Mouse (Mus musculus): ENCODE measurements around the gene Fmod. TPM values are rescaled to one million over a fixed set of nuclear protein-coding genes. Genes with fewer than 3 reads are reported as not detected.
A peak's percentile ranks its signal among the peaks of the same experiment; 100 is the strongest.

Fmod gene
- polyA plus RNA-seq, 1 experiment from 2014 or later, result 44.2 TPM

DNA sequence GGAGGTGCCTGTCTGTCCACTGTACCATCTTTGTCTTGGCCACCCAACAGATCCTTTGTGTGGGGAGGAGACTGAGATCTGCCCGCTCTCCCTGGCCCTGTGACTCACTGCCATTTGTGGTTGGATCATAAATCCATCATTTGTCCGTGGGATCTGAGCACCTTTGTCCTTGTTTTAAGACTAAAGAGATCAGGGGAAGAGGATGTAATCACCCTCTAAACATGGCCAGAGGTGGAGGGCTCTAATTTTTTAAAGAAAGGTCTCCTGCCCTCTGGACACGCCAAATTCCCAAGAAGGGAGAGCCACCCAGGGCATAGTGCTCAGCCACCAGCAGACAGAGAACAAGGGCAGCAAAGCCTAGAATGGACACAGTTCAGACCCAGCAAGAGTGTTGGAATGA is 54.8 kb downstream of the Fmod start:
- Histone ChIP-seq H3K4me2 (ENCODE audit: low read depth, low read length) (no peak overlapping the region), H3K9ac (ENCODE audit: low read depth, low read length) (no peak overlapping the region), H3K36me3 (ENCODE audit: control insufficient read depth, insufficient read depth, low read length) (no peaks in the 10 kb centered on the region), H3K27me3 (replicated peaks; ENCODE audit: control insufficient read depth, insufficient read depth, low read length) (no peaks in the 10 kb centered on the region), H3K27ac (replicated peaks; ENCODE audit: low read depth, low read length) (peak overlapping the region; percentile 84; the same call in 1 of the 2 replicates), H3K4me1 (ENCODE audit: control insufficient read depth, insufficient read depth, low read length) (peaks cover 45% of the 10 kb centered on the region), H3K4me3 (ENCODE audit: low read depth, low read length) (no peak overlapping the region), H3K9me3 (ENCODE audit: control insufficient read depth, low read length) (no peaks in the 10 kb centered on the region)
- no peak for DNase-seq (ENCODE audit: low spot score)
- WGBS, result 87% methylated on average over 3 of the region's 3 CpGs
- no peak for ATAC-seq (ENCODE audit: low read depth)

DNA sequence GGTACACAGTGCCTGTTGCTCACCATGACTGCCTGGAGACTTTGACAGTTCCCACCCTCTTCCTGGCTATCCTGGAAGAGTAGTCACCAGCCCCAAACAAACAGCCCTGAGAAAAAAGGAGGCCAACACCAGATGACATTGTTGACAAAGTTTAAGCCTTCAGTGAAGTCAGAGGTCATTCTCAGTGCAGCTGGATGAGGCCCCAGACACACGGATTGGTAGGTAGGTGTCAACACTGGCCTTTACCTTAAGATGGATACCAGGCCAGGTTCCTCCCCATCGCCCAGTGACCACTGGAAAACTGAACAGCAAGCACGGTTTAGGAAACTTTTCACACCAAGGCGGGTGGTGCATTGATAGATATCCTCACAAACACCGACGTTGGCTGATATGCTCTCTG is 55.3 kb downstream of the Fmod start:
- WGBS, result 38% methylated on average over 6 of the region's 6 CpGs
- H3K4me1 ChIP-seq (ENCODE audit: control insufficient read depth, insufficient read depth, low read length), result peaks cover 44% of the 10 kb centered on the region
- H3K4me3 ChIP-seq (ENCODE audit: low read depth, low read length), result peak overlapping the region; percentile 38
- peak overlapping the region; percentile 58 for H3K9ac ChIP-seq (ENCODE audit: low read depth, low read length)
- H3K9me3 ChIP-seq (ENCODE audit: control insufficient read depth, low read length), result no peaks in the 10 kb centered on the region
- no peak for ATAC-seq (ENCODE audit: low read depth)
- H3K27me3 ChIP-seq (replicated peaks; ENCODE audit: control insufficient read depth, insufficient read depth, low read length), result no peaks in the 10 kb centered on the region
- H3K4me2 ChIP-seq (ENCODE audit: low read depth, low read length), result peak overlapping the region; percentile 74
- H3K36me3 ChIP-seq (ENCODE audit: control insufficient read depth, insufficient read depth, low read length), result no peaks in the 10 kb centered on the region
- DNase-seq (ENCODE audit: low spot score), result no peak
- peak overlapping the region; percentile 84 for H3K27ac ChIP-seq (replicated peaks; ENCODE audit: low read depth, low read length)

DNA sequence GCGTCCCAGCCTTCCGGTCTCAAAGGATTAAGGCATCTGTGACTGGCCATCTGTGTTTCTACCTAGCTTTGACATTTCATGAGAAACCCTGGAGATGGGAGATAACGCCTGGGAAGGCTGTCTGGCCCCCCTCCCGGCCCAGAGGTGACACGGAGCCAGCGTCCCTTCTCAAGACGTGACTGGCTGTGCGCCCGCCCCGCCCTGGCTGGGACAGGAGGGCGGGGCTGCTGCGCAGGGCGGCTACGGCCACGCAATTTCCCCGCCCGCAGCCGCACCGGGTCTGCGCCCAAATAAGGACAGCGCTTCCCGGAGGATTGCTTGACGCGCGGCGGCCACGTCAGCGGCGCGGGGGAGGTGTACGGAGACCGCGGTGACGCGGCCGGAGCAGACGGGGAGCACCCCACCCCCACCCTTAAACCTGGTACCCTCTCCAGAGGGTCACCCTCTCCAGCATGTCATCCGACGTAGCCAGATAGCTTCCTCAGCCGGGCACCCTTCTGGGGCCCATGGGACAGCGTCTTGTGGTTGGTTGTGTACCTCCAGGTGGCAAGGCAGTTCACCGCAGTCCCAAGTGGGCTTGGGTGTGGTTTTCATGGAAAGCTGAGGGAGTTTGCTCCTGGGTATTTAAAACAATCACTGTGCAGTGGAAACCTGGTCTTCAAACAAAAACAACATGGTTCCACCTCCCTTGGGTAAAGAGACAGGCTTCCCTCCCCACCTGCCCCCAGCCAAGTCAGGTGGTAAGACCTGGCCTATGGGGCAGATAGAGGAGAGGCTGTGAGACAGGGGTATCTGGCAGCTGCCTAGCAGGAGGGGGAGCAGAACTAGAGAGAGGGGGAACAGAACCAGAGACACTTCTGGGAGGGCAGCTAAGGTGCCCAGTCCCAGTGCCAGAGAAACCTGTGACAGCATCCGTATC is 56.1 kb downstream of the Fmod start:
- Histone ChIP-seq H3K27ac (replicated peaks; ENCODE audit: low read depth, low read length) (peak overlapping the region; percentile 84), H3K9me3 (ENCODE audit: control insufficient read depth, low read length) (no peaks in the 10 kb centered on the region), H3K4me2 (ENCODE audit: low read depth, low read length) (peak overlapping the region; percentile 74), H3K27me3 (replicated peaks; ENCODE audit: control insufficient read depth, insufficient read depth, low read length) (no peaks in the 10 kb centered on the region), H3K9ac (ENCODE audit: low read depth, low read length) (peak overlapping the region; percentile 58), H3K4me3 (ENCODE audit: low read depth, low read length) (peak overlapping the region; percentile 38), H3K4me1 (ENCODE audit: control insufficient read depth, insufficient read depth, low read length) (peaks cover 46% of the 10 kb centered on the region), H3K36me3 (ENCODE audit: control insufficient read depth, insufficient read depth, low read length) (no peaks in the 10 kb centered on the region)
- DNase-seq (ENCODE audit: low spot score), result peak; percentile 96
- 3% methylated on average over 34 of the region's 43 CpGs for WGBS
- ATAC-seq (ENCODE audit: low read depth), result peak; percentile 91

DNA sequence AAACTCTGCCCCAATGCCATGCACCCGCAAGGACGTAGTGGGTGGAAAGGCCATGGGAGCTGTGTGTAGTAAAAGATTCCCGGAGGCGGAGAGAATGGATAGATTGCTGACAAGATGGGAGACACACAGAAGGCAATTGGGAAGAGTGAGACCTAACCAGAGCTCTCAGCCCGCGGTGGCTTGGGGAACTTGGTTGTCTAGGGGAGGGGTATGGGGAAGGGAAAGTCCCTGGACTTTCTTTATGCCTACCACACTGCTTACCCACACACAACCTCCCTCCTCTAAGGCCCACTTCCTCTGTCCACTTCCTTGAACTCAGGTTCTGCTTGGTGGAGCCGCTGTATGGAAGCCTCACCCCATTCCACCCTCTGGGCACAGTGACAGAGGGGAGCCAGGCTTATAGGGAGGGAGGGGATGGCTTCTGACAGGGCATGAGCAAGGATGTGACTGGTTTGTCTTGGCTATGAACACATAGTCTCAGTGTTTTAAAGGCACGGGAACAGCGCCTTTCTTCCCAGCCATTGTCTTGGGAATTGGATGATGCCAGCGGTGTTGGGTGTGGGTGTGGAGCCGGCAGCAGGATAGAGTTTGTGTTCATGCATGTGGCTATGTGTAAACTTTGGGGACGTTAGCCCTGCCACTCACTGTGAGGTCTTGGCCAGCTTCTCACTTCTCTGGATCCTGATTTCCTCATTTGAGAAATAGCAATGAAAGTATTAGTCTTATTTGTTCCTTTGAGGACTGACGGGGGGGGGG is 56.9 kb downstream of the Fmod start:
- peak overlapping the region; percentile 58; the same call in 1 of the 2 replicates for H3K9ac ChIP-seq (ENCODE audit: low read depth, low read length)
- H3K36me3 ChIP-seq (ENCODE audit: control insufficient read depth, insufficient read depth, low read length), result no peaks in the 10 kb centered on the region
- H3K4me2 ChIP-seq (ENCODE audit: low read depth, low read length), result peak overlapping the region; percentile 74
- H3K4me3 ChIP-seq (ENCODE audit: low read depth, low read length), result no peak overlapping the region; the same call in 1 of the 2 replicates
- peak overlapping the region; percentile 84 for H3K27ac ChIP-seq (replicated peaks; ENCODE audit: low read depth, low read length)
- 59% methylated on average over 13 of the region's 13 CpGs for WGBS
- no peaks in the 10 kb centered on the region for H3K9me3 ChIP-seq (ENCODE audit: control insufficient read depth, low read length)
- DNase-seq (ENCODE audit: low spot score) (no peak), ATAC-seq (ENCODE audit: low read depth) (no peak)
- H3K27me3 ChIP-seq (replicated peaks; ENCODE audit: control insufficient read depth, insufficient read depth, low read length), result no peaks in the 10 kb centered on the region
- H3K4me1 ChIP-seq (ENCODE audit: control insufficient read depth, insufficient read depth, low read length), result peaks cover 54% of the 10 kb centered on the region

- ATAC-seq (ENCODE audit: low read depth), result no peak
- 64% methylated on average over 6 of the region's 7 CpGs for WGBS
Observed at GRCm38 (mm10) chr1:134095033-134095612, 58.1 kb downstream of the Fmod start.

GRCm38 (mm10) chr1:134095721-134096120 is 58.7 kb downstream of the Fmod start:
- 73% methylated on average over 4 of the region's 4 CpGs for WGBS
- no peaks in the 10 kb centered on the region for H3K27me3 ChIP-seq (replicated peaks; ENCODE audit: control insufficient read depth, insufficient read depth, low read length)
- peak overlapping the region; percentile 82; the same call in 1 of the 2 replicates for H3K27ac ChIP-seq (replicated peaks; ENCODE audit: low read depth, low read length)
- DNase-seq (ENCODE audit: low spot score) (no peak), ATAC-seq (ENCODE audit: low read depth) (no peak)
- H3K36me3 ChIP-seq (ENCODE audit: control insufficient read depth, insufficient read depth, low read length), result no peaks in the 10 kb centered on the region
- H3K9me3 ChIP-seq (ENCODE audit: control insufficient read depth, low read length), result no peaks in the 10 kb centered on the region
- 0 out of 2 replicates have a peak overlapping the region, but pooled peaks have one; percentile 0 for H3K4me2 ChIP-seq (ENCODE audit: low read depth, low read length)
- H3K4me3 ChIP-seq (ENCODE audit: low read depth, low read length), result no peak overlapping the region
- 0 out of 2 replicates have a peak overlapping the region, but pooled peaks have one; percentile 22 for H3K9ac ChIP-seq (ENCODE audit: low read depth, low read length)
- H3K4me1 ChIP-seq (ENCODE audit: control insufficient read depth, insufficient read depth, low read length), result peaks cover 59% of the 10 kb centered on the region

More at GRCm38 (mm10) chr1:134095033-134095612, 58.1 kb downstream of the Fmod start:
- Histone ChIP-seq H3K27me3 (replicated peaks; ENCODE audit: control insufficient read depth, insufficient read depth, low read length) (no peaks in the 10 kb centered on the region), H3K36me3 (ENCODE audit: control insufficient read depth, insufficient read depth, low read length) (no peaks in the 10 kb centered on the region), H3K27ac (replicated peaks; ENCODE audit: low read depth, low read length) (no peak overlapping the region), H3K4me3 (ENCODE audit: low read depth, low read length) (no peak overlapping the region), H3K4me2 (ENCODE audit: low read depth, low read length) (no peak overlapping the region), H3K9me3 (ENCODE audit: control insufficient read depth, low read length) (no peaks in the 10 kb centered on the region), H3K9ac (ENCODE audit: low read depth, low read length) (0 out of 2 replicates have a peak overlapping the region, but pooled peaks have one; percentile 22), H3K4me1 (ENCODE audit: control insufficient read depth, insufficient read depth, low read length) (peaks cover 59% of the 10 kb centered on the region)
- DNase-seq (ENCODE audit: low spot score), result no peak

GRCm38 (mm10) chr1:134096264-134096934 is 59.3 kb downstream of the Fmod start:
- 47% methylated on average over 14 of the region's 14 CpGs for WGBS
- Histone ChIP-seq H3K9ac (ENCODE audit: low read depth, low read length) (0 out of 2 replicates have a peak overlapping the region, but pooled peaks have one; percentile 22), H3K36me3 (ENCODE audit: control insufficient read depth, insufficient read depth, low read length) (no peaks in the 10 kb centered on the region), H3K4me3 (ENCODE audit: low read depth, low read length) (no peak overlapping the region), H3K4me1 (ENCODE audit: control insufficient read depth, insufficient read depth, low read length) (peaks cover 59% of the 10 kb centered on the region), H3K27ac (replicated peaks; ENCODE audit: low read depth, low read length) (peak overlapping the region; percentile 82), H3K9me3 (ENCODE audit: control insufficient read depth, low read length) (no peaks in the 10 kb centered on the region), H3K27me3 (replicated peaks; ENCODE audit: control insufficient read depth, insufficient read depth, low read length) (no peaks in the 10 kb centered on the region), H3K4me2 (ENCODE audit: low read depth, low read length) (0 out of 2 replicates have a peak overlapping the region, but pooled peaks have one; percentile 0)
- ATAC-seq (ENCODE audit: low read depth) (peak; percentile 41), DNase-seq (ENCODE audit: low spot score) (peak; percentile 92)
